Mouse (Mus musculus) embryonic facial prominence, embryonic 11.5 days (tissue): ENCODE data around the gene Ift43. TPM values are rescaled to one million over a fixed set of nuclear protein-coding genes. Genes with fewer than 3 reads are reported as not detected.

ENCODE experiments used
- ATAC-seq: fragments of 200-750 bp; cut with Nextera tagmentation; replicated peaks from 2 replicates; pipeline ENCODE4 v1.8.0; 2017; ENCODE audit warnings: low read depth; ENCODE audit not compliant: insufficient number of reproducible peaks, low FRiP score, low TSS enrichment
- DNase-seq: peaks from one replicate; pipeline ENCODE4 v3.0.0-alpha.2; 2015; ENCODE audit warnings: low spot score
- H3K27ac ChIP-seq: fragments of 300-500 bp; sonication (generic); replicated peaks from 2 replicates; pipeline ENCODE4 v1.5.1; 2014; ENCODE audit warnings: mild to moderate bottlenecking, low read depth, low read length, control low read depth
- H3K27me3 ChIP-seq: fragments of 300-500 bp; sonication (generic); 2 replicates; pipeline ENCODE4 v1.6.1; 2014; ENCODE audit warnings: mild to moderate bottlenecking, low read length, moderate library complexity, mixed read lengths; ENCODE audit not compliant: control insufficient read depth, insufficient read depth
- H3K36me3 ChIP-seq: fragments of 300-500 bp; sonication (generic); replicated peaks from 2 replicates; pipeline ENCODE4 v1.6.1; 2014; ENCODE audit warnings: low read depth, mild to moderate bottlenecking, low read length, moderate library complexity, mixed read lengths; ENCODE audit not compliant: control insufficient read depth, insufficient read depth
- H3K4me1 ChIP-seq: fragments of 300-500 bp; sonication (generic); 2 replicates; pipeline ENCODE4 v1.6.1; 2014; ENCODE audit warnings: low read length, mixed read lengths; ENCODE audit not compliant: control insufficient read depth, insufficient read depth
- H3K4me2 ChIP-seq: fragments of 300-500 bp; sonication (generic); 2 replicates; pipeline ENCODE4 v1.6.1; 2014; ENCODE audit warnings: low read depth, mild to moderate bottlenecking, control low read depth, low read length, moderate library complexity
- H3K4me3 ChIP-seq: fragments of 300-500 bp; sonication (generic); 2 replicates; pipeline ENCODE4 v1.5.1; 2014; ENCODE audit warnings: low read depth, low read length, control low read depth
- H3K9ac ChIP-seq: fragments of 300-500 bp; sonication (generic); replicated peaks from 2 replicates; pipeline ENCODE4 v1.6.1; 2014; ENCODE audit warnings: mild to moderate bottlenecking, control low read depth, low read length
- H3K9me3 ChIP-seq: fragments of 300-500 bp; sonication (generic); replicated peaks from 2 replicates; pipeline ENCODE4 v1.6.1; 2016; ENCODE audit warnings: mild to moderate bottlenecking, low read length, inconsistent platforms, mixed read lengths; ENCODE audit not compliant: control insufficient read depth
- WGBS: fragments of 180-500 bp; shearing (Covaris S2); extraction: QIAGEN DNeasy Blood & Tissue Kit; methylation state at CpG from one replicate; pipeline ENCODE4 v1.1.7; 2014; 5-methylcytosine and 5-hydroxymethylcytosine counted together
- polyA plus RNA-seq: library from polyadenylated mRNA; unstranded; fragments of >200 nt; fragmentation: Nextera tagmentation; extraction: Ambion mirVana; gene quantifications from 2 replicates; pipeline ENCODE4 v1.2.1, GENCODE M21; 2014

Gene Ift43
- polyA plus RNA-seq, 1 experiment from 2014 or later: 80.3 TPM

DNA sequence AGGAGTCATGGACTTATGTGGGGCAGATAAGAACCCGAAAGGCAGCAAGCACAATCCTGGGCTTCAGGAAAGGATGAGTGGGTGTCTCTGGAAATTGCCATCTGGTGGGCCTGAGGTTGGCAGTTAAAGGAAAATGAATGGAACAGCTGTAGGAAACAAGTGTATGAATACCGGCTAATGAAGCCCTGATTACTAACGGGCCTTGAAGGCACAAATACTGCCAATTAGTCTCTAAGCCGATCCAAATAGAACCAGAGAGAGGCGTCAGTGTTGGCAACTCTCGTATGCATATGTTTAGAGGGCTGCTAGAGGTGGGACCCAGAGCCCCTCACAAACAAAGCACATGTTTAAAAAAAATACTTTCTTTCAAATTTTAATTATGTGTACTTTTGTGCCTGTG, 10.9 kb upstream of the Ift43 start:
- Histone ChIP-seq H3K36me3 (no peaks in the 10 kb centered on the region; the same call in 1 of the 2 replicates), H3K27me3 (no peaks in the 10 kb centered on the region), H3K4me2 (no peak overlapping the region), H3K27ac (no peak overlapping the region), H3K9ac (no peak overlapping the region), H3K4me3 (no peak overlapping the region), H3K9me3 (no peaks in the 10 kb centered on the region), H3K4me1 (no peaks in the 10 kb centered on the region)
- WGBS: 90% methylated on average over 6 of the region's 6 CpGs
- no peak for ATAC-seq
- no peak for DNase-seq

DNA sequence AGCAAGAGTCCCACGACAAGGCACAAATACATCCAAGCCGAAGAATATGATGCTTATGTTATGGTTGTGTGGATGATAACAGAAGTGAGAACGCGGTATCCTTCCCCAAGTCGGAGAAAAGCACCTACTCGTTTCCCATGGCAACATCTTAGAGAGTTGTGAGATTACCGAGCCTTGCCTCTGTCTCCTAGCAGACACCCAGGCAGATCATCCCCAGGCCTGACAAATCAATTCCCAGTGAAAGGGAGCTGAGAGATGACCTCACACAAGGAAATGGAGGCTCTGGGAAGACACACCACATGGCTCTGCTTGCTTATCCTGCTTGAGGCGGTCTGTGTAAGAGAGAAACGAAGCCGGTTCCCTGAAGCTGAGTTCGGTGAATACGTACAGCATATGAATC, 7.7 kb upstream of the Ift43 start:
- WGBS: 91% methylated on average over 12 of the region's 12 CpGs
- Histone ChIP-seq H3K4me1 (no peaks in the 10 kb centered on the region; the same call in 1 of the 2 replicates), H3K36me3 (no peaks in the 10 kb centered on the region; the same call in 1 of the 2 replicates), H3K4me3 (no peak overlapping the region), H3K9ac (no peak overlapping the region), H3K9me3 (no peaks in the 10 kb centered on the region), H3K27me3 (no peaks in the 10 kb centered on the region), H3K4me2 (no peak overlapping the region), H3K27ac (no peak overlapping the region)
- ATAC-seq (no peak), DNase-seq (no peak)

DNA sequence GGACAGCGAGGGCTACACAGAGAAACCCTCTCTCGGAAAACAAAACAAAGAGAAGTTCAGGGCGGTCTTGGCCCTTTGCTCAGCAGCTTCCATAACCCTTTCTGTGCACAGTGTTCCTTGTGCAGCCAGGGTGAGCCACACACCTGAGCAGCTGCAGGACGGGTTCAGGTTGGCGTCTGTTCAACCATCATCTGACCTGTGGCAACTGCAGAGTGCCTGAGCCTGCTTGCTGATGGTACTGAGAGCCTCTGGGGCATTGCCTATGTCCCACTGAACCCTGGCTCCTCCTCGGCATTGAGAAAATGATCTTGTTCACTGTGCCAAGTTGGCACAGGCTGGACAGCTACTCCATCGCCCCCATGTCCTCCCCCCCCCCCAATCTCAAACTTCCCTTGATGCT, 7.0 kb upstream of the Ift43 start:
- DNase-seq (no peak), ATAC-seq (no peak)
- Histone ChIP-seq H3K36me3 (no peaks in the 10 kb centered on the region; the same call in 1 of the 2 replicates), H3K27ac (no peak overlapping the region), H3K4me3 (no peak overlapping the region), H3K9ac (no peak overlapping the region), H3K27me3 (no peaks in the 10 kb centered on the region), H3K4me1 (no peaks in the 10 kb centered on the region; the same call in 1 of the 2 replicates), H3K4me2 (no peak overlapping the region), H3K9me3 (no peaks in the 10 kb centered on the region)
- 89% methylated on average over 7 of the region's 7 CpGs for WGBS

DNA sequence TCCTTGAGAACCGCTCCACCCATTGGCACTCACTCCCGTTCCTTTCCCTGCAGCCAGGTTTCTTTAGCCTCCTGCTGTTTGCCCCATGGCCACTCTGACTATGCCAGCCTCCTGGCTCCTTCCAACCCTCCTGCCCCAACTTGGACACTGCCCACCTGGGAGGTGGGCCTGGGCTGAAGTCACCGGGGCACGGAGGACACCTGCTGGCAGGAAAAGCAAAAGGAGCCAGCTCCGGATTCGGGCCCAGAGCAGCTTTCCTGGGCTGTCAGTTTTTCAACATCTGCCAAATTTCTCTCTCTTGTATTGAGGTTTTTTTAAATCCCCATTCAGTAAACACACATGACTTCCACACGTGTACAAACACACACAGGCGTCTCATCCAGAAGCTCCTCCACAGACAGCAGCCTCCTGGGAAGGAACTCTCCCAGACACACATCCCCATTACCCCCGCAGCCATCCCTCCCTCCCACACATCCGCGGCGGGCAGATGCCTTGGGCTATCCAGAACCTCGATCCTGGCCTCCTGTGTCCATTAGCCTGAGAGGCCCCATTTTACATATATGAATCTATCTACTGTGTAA, 5.9 kb upstream of the Ift43 start:
- Histone ChIP-seq H3K27me3 (no peaks in the 10 kb centered on the region), H3K4me1 (no peaks in the 10 kb centered on the region; the same call in 1 of the 2 replicates), H3K9ac (peak overlapping the region; percentile 1; the same call in 1 of the 2 replicates), H3K4me2 (peak overlapping the region; percentile 81), H3K27ac (no peak overlapping the region), H3K36me3 (no peaks in the 10 kb centered on the region; the same call in 1 of the 2 replicates), H3K9me3 (no peaks in the 10 kb centered on the region), H3K4me3 (peak overlapping the region; percentile 53)
- DNase-seq (no peak), ATAC-seq (no peak)
- 3% methylated on average over 13 of the region's 13 CpGs for WGBS

DNA sequence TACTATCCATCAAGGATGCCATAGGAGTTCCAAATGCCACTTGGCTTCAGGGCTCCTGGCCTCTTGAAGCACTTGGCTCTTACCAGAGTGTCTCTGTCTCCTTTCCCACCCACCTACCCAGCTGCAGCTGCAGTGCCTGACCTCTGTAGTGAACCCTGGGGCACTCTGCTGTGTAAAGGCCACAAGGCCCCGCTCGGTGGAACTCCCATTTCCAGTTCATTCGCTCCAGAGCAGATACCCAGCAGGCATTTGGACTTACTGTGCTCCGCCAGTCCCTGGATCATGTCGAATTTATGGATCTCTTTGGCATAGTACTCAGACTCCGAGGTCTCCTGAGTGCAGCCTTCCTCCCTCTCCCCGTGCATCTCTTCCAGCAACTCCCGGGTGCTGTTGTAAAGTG, 5.0 kb upstream of the Ift43 start:
- no peak for ATAC-seq
- peak; percentile 19 for DNase-seq
- H3K9ac ChIP-seq: peak overlapping the region; percentile 53
- no peaks in the 10 kb centered on the region; the same call in 1 of the 2 replicates for H3K4me1 ChIP-seq
- H3K4me2 ChIP-seq: peak overlapping the region; percentile 81
- peak overlapping the region; percentile 53 for H3K4me3 ChIP-seq
- H3K27ac ChIP-seq: no peak overlapping the region
- no peaks in the 10 kb centered on the region; the same call in 1 of the 2 replicates for H3K36me3 ChIP-seq
- 10% methylated on average over 8 of the region's 8 CpGs for WGBS
- H3K9me3 ChIP-seq: no peaks in the 10 kb centered on the region
- no peaks in the 10 kb centered on the region for H3K27me3 ChIP-seq

DNA sequence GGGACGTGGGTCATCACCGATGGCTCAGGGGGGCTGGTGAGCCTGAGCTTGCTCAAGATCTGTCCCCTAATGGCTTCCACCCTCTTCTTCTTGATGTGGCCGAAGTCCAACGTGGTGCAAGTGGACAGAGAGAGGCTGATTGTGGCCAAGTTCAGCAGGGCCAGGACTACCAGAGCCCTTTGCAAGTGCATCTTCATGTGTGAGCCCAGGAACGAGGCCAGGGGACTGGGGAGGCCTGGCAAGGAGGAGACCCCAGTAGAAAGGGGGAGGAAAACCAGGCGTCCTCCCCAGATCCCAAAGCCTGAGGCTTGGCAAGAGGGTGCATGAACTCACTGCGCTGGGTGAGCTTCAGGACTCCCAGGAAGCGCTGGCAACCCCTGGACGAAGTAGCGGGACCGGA, 4.6 kb upstream of the Ift43 start:
- Histone ChIP-seq H3K9ac (peak overlapping the region; percentile 53), H3K4me1 (no peaks in the 10 kb centered on the region; the same call in 1 of the 2 replicates), H3K4me3 (peak overlapping the region; percentile 53), H3K4me2 (peak overlapping the region; percentile 81), H3K27ac (peak overlapping the region; percentile 77; the same call in 1 of the 2 replicates), H3K9me3 (no peaks in the 10 kb centered on the region), H3K27me3 (no peaks in the 10 kb centered on the region), H3K36me3 (no peaks in the 10 kb centered on the region; the same call in 1 of the 2 replicates)
- no peak for DNase-seq
- WGBS: 20% methylated on average over 11 of the region's 11 CpGs
- no peak for ATAC-seq

DNA sequence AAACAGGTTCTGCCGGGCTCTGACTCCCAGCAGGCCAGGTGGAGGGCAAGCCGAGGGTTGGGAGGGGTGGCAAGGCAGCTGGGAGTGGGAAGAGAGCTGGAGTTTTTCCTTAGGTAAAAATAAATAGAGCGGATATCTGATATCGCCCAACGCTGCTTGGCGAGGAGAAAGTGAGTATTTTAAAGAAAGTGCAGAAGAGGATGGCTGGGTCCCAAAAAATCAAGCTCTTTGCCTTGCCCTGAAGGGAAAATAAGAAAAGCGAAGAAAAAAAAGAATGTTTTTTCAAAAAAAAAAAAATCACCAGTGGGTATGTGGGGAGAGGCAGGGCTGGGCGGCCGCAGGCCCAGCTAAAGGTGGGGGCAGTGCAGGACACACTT, 4.2 kb upstream of the Ift43 start:
- peak overlapping the region; percentile 77 for H3K27ac ChIP-seq
- no peak for ATAC-seq
- H3K4me1 ChIP-seq: no peaks in the 10 kb centered on the region; the same call in 1 of the 2 replicates
- no peaks in the 10 kb centered on the region for H3K9me3 ChIP-seq
- H3K4me2 ChIP-seq: peak overlapping the region; percentile 81
- WGBS: 5% methylated on average over 9 of the region's 9 CpGs
- peak overlapping the region; percentile 53 for H3K4me3 ChIP-seq
- no peaks in the 10 kb centered on the region for H3K27me3 ChIP-seq
- peak overlapping the region; percentile 61 for H3K9ac ChIP-seq
- no peak for DNase-seq
- H3K36me3 ChIP-seq: no peaks in the 10 kb centered on the region; the same call in 1 of the 2 replicates

DNA sequence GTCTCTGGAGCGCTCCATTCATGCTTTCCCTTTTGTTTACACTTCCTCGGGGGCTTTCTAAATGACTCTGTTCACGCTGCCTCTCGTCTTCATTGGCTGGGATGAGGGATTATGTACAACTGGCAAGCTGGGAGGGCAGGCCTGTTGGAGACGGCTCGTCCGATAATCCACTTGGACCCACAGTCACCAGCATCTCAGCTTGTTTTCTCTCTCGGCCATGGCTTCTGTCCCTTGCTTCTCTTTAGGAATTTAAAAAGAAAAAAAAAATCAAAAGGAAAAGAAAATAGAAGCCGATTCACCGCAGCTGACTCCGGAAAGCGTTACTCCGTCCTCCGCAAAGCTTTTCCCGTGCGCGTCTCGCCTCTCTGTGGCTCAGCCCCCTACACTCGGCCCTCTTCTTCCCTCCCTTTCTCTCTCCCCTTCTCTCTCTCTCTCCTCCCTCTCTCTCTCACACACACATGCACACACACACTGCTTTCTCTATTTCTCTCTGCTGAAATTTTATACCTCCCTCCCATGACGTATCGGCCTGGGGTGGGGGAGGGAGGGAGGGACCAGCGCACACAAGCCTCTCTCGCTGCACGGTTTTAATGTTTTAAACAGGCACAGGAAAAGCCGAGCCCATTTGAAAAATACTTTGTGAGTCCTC, 3.7 kb upstream of the Ift43 start, which contains the start of gene Tgfb3:
Tgfb3 (minus strand) TSS at position 489 of the 649 bp plus-strand sequence.
- Histone ChIP-seq H3K27me3 (no peaks in the 10 kb centered on the region), H3K27ac (peak within 1 kb of the TSS; percentile 89), H3K4me3 (peak within 1 kb of the TSS; percentile 53), H3K4me1 (no peaks in the 10 kb centered on the region; the same call in 1 of the 2 replicates), H3K36me3 (no peaks in the 10 kb centered on the region; the same call in 1 of the 2 replicates), H3K9ac (peak within 1 kb of the TSS; percentile 75), H3K4me2 (peak within 1 kb of the TSS; percentile 81), H3K9me3 (no peaks in the 10 kb centered on the region)
- under 1% methylated on average over 25 of the region's 25 CpGs for WGBS
- DNase-seq (peak; percentile 80), ATAC-seq (peak; percentile 71)
